Mouse (Mus musculus) stomach, embryonic 14.5 days (tissue): ENCODE measurements around the gene Sema4d. TPM values are rescaled to one million over a fixed set of nuclear protein-coding genes. Genes with fewer than 3 reads are reported as not detected.

Experiments
- ATAC-seq: fragments of 200-750 bp; cut with Nextera tagmentation; 2 replicates; pipeline ENCODE4 v1.8.0; 2017; ENCODE audit warnings: low read depth, moderate TSS enrichment; ENCODE audit not compliant: insufficient number of reproducible peaks, insufficient read depth, low FRiP score
- H3K27ac ChIP-seq: fragments of 300-500 bp; sonication (generic); 2 replicates; pipeline ENCODE4 v1.5.1; 2014; ENCODE audit warnings: mild to moderate bottlenecking, low read length, moderate library complexity, mixed read lengths
- H3K27me3 ChIP-seq: fragments of 300-500 bp; sonication (generic); 2 replicates; pipeline ENCODE4 v1.6.1; 2014; ENCODE audit warnings: low read length, control low read depth, mixed read lengths; ENCODE audit not compliant: control insufficient read depth, insufficient read depth
- H3K36me3 ChIP-seq: fragments of 300-500 bp; sonication (generic); 2 replicates; pipeline ENCODE4 v1.6.1; 2014; ENCODE audit warnings: mild to moderate bottlenecking, control low read depth, low read length, moderate library complexity, mixed read lengths; ENCODE audit not compliant: control insufficient read depth, insufficient read depth
- H3K4me1 ChIP-seq: fragments of 300-500 bp; sonication (generic); 2 replicates; pipeline ENCODE4 v1.6.1; 2014; ENCODE audit warnings: low read length, control low read depth, mixed read lengths; ENCODE audit not compliant: control insufficient read depth, insufficient read depth
- H3K4me2 ChIP-seq: fragments of 300-500 bp; sonication (generic); replicated peaks from 2 replicates; pipeline ENCODE4 v1.6.1; 2014; ENCODE audit warnings: low read depth, low read length, control low read depth
- H3K4me3 ChIP-seq: fragments of 300-500 bp; sonication (generic); 2 replicates; pipeline ENCODE4 v1.5.1; 2014; ENCODE audit warnings: low read depth, low read length, control low read depth
- H3K9ac ChIP-seq: fragments of 300-500 bp; sonication (generic); replicated peaks from 2 replicates; pipeline ENCODE4 v1.6.1; 2014; ENCODE audit warnings: low read depth, mild to moderate bottlenecking, control low read depth, low read length, moderate library complexity, mixed read lengths
- H3K9me3 ChIP-seq: fragments of 300-500 bp; sonication (generic); 2 replicates; pipeline ENCODE4 v1.6.1; 2016; ENCODE audit warnings: low read depth, low read length, control low read depth; ENCODE audit not compliant: control insufficient read depth
- WGBS: fragments of 180-500 bp; shearing (Covaris S2); extraction: QIAGEN DNeasy Blood & Tissue Kit; methylation state at CpG from one replicate; pipeline ENCODE4 v1.1.7; 2014; 5-methylcytosine and 5-hydroxymethylcytosine counted together
- polyA plus RNA-seq: library from polyadenylated mRNA; unstranded; fragments of >200 nt; fragmentation: Nextera tagmentation; extraction: Ambion mirVana; gene quantifications from 2 replicates; pipeline ENCODE4 v1.2.1, GENCODE M21; 2014

The Sema4d gene
- 9.0 and 10.2 TPM in 2 replicates for polyA plus RNA-seq

GRCm38 (mm10) chr13:51793425-51793891, at the start of gene Sema4d:
Sema4d (minus strand) TSS chr13:51793747.
- no peaks in the 10 kb centered on the region for H3K36me3 ChIP-seq
- H3K4me2 ChIP-seq: peak within 1 kb of the TSS; percentile 92
- H3K4me1 ChIP-seq: 0 out of 2 replicates have a peak, but pooled peaks cover 3% of the 10 kb centered on the region
- peak; percentile 61 for ATAC-seq
- H3K27me3 ChIP-seq: peaks cover 5% of the 10 kb centered on the region; the same call in 1 of the 2 replicates
- 0% methylated on average over 31 of the region's 52 CpGs for WGBS
- peak within 1 kb of the TSS; percentile 54 for H3K9ac ChIP-seq
- H3K9me3 ChIP-seq: no peaks in the 10 kb centered on the region
- no peak within 1 kb of the TSS; the same call in 1 of the 2 replicates for H3K27ac ChIP-seq
- peak within 1 kb of the TSS; percentile 77 for H3K4me3 ChIP-seq

GRCm38 (mm10) chr13:51843298-51843697, 49.8 kb upstream of the Sema4d start:
- H3K27me3 ChIP-seq: 0 out of 2 replicates have a peak, but pooled peaks cover 7% of the 10 kb centered on the region
- no peak overlapping the region for H3K9ac ChIP-seq
- H3K4me3 ChIP-seq: no peak overlapping the region
- H3K4me1 ChIP-seq: peaks cover 8% of the 10 kb centered on the region; the same call in 1 of the 2 replicates
- H3K9me3 ChIP-seq: no peaks in the 10 kb centered on the region
- no peak overlapping the region; the same call in 1 of the 2 replicates for H3K4me2 ChIP-seq
- H3K36me3 ChIP-seq: no peaks in the 10 kb centered on the region
- ATAC-seq: no peak
- no peak overlapping the region for H3K27ac ChIP-seq
- 72% methylated on average over 4 of the region's 4 CpGs for WGBS

GRCm38 (mm10) chr13:51842773-51843172, 49.2 kb upstream of the Sema4d start:
- ATAC-seq: no peak
- 21% methylated on average over 12 of the region's 12 CpGs for WGBS
- no peak overlapping the region for H3K27ac ChIP-seq
- H3K27me3 ChIP-seq: 0 out of 2 replicates have a peak, but pooled peaks cover 7% of the 10 kb centered on the region
- H3K9ac ChIP-seq: no peak overlapping the region
- H3K4me3 ChIP-seq: no peak overlapping the region
- H3K9me3 ChIP-seq: no peaks in the 10 kb centered on the region
- H3K4me2 ChIP-seq: peak overlapping the region; percentile 8; the same call in 1 of the 2 replicates
- no peaks in the 10 kb centered on the region for H3K36me3 ChIP-seq
- peaks cover 4% of the 10 kb centered on the region; the same call in 1 of the 2 replicates for H3K4me1 ChIP-seq

GRCm38 (mm10) chr13:51842191-51842590, 48.6 kb upstream of the Sema4d start:
- H3K36me3 ChIP-seq: no peaks in the 10 kb centered on the region
- no peak overlapping the region; the same call in 1 of the 2 replicates for H3K4me2 ChIP-seq
- H3K4me1 ChIP-seq: peaks cover 4% of the 10 kb centered on the region; the same call in 1 of the 2 replicates
- H3K27ac ChIP-seq: no peak overlapping the region
- ATAC-seq: no peak
- H3K9ac ChIP-seq: no peak overlapping the region
- WGBS: 17% methylated on average over 5 of the region's 5 CpGs
- no peaks in the 10 kb centered on the region for H3K9me3 ChIP-seq
- H3K4me3 ChIP-seq: no peak overlapping the region
- 0 out of 2 replicates have a peak, but pooled peaks cover 7% of the 10 kb centered on the region for H3K27me3 ChIP-seq

GRCm38 (mm10) chr13:51841541-51842115, 48.1 kb upstream of the Sema4d start:
- no peak overlapping the region for H3K4me3 ChIP-seq
- no peak overlapping the region for H3K9ac ChIP-seq
- H3K4me1 ChIP-seq: peaks cover 4% of the 10 kb centered on the region; the same call in 1 of the 2 replicates
- ATAC-seq: no peak
- no peaks in the 10 kb centered on the region for H3K9me3 ChIP-seq
- WGBS: 24% methylated on average over 12 of the region's 12 CpGs
- H3K27ac ChIP-seq: no peak overlapping the region
- H3K36me3 ChIP-seq: no peaks in the 10 kb centered on the region
- 0 out of 2 replicates have a peak, but pooled peaks cover 7% of the 10 kb centered on the region for H3K27me3 ChIP-seq
- no peak overlapping the region for H3K4me2 ChIP-seq

- no peak for ATAC-seq
- Histone ChIP-seq H3K4me3 (no peak overlapping the region), H3K27me3 (0 out of 2 replicates have a peak, but pooled peaks cover 7% of the 10 kb centered on the region), H3K27ac (no peak overlapping the region), H3K36me3 (no peaks in the 10 kb centered on the region), H3K4me1 (peaks cover 4% of the 10 kb centered on the region; the same call in 1 of the 2 replicates), H3K4me2 (no peak overlapping the region), H3K9ac (no peak overlapping the region), H3K9me3 (no peaks in the 10 kb centered on the region)
- 35% methylated on average over 6 of the region's 6 CpGs for WGBS
These were observed 47.2 kb upstream of the Sema4d start for GRCm38 (mm10) chr13:51840702-51841101.

- Histone ChIP-seq H3K4me2 (no peak overlapping the region), H3K36me3 (no peaks in the 10 kb centered on the region), H3K27ac (no peak overlapping the region), H3K9me3 (no peaks in the 10 kb centered on the region), H3K9ac (no peak overlapping the region), H3K4me1 (no peaks in the 10 kb centered on the region; the same call in 1 of the 2 replicates), H3K27me3 (0 out of 2 replicates have a peak, but pooled peaks cover 7% of the 10 kb centered on the region), H3K4me3 (no peak overlapping the region)
- WGBS: 19% methylated on average over 8 of the region's 8 CpGs
- ATAC-seq: no peak; the same call in 1 of the 2 replicates
These were observed 45.9 kb upstream of the Sema4d start for GRCm38 (mm10) chr13:51839250-51840026.

GRCm38 (mm10) chr13:51837402-51837801, 43.9 kb upstream of the Sema4d start:
- H3K27me3 ChIP-seq: 0 out of 2 replicates have a peak, but pooled peaks cover 7% of the 10 kb centered on the region
- no peaks in the 10 kb centered on the region for H3K36me3 ChIP-seq
- no peaks in the 10 kb centered on the region for H3K9me3 ChIP-seq
- H3K4me1 ChIP-seq: peaks cover 3% of the 10 kb centered on the region; the same call in 1 of the 2 replicates
- no peak overlapping the region for H3K4me2 ChIP-seq
- WGBS: 21% methylated on average over 5 of the region's 5 CpGs
- ATAC-seq: no peak
- H3K9ac ChIP-seq: no peak overlapping the region
- H3K4me3 ChIP-seq: no peak overlapping the region
- H3K27ac ChIP-seq: no peak overlapping the region
